Mouse (Mus musculus) lung, postnatal 0 days (tissue): ENCODE measurements at regions not wholly inside any gene's neighbourhood (a gene's known extent, or its start where the extent isn't known, plus 50 kb on each side); places are given as distances from the start of the nearest gene placed in this dataset.

ENCODE experiments used
- CTCF ChIP-seq: IDR thresholded peaks from 2 replicates; pipeline ENCODE4 v1.5.1; 2016; ENCODE audit warnings: antibody characterized with exemption, mild to moderate bottlenecking
- EP300 ChIP-seq: IDR thresholded peaks from 2 replicates; pipeline ENCODE4 v1.6.1; 2016; ENCODE audit warnings: antibody characterized with exemption, mild to moderate bottlenecking, control low read depth

- TF ChIP-seq CTCF (no peak), EP300 (no peak)
Measured at GRCm38 (mm10) chr5:25639187-25639586, 66.4 kb downstream of the Xrcc2 start.
